Mouse (Mus musculus) bone marrow, adult 2 months (tissue): ENCODE data around the gene Dnaja3. TPM values are rescaled to one million over a fixed set of nuclear protein-coding genes. Genes with fewer than 3 reads are reported as not detected.

ENCODE experiments used
- H3K27ac ChIP-seq: fragments of 200-500 bp; 2 replicates; pipeline ENCODE4 v1.5.1; 2012; ENCODE audit warnings: low read depth, mild to moderate bottlenecking, control low read depth, inconsistent platforms, low read length; ENCODE audit not compliant: control insufficient read depth, poor library complexity, insufficient read depth
- H3K4me1 ChIP-seq: fragments of 200-500 bp; 2 replicates; pipeline ENCODE4 v1.6.1; 2011; ENCODE audit warnings: low read length; ENCODE audit not compliant: control insufficient read depth, insufficient read depth
- H3K4me3 ChIP-seq: fragments of 200-500 bp; replicated peaks from 2 replicates; pipeline ENCODE3; 2011; ENCODE audit warnings: mild to moderate bottlenecking, low read depth, low read length, control low read depth; ENCODE audit not compliant: control insufficient read depth
- CTCF ChIP-seq: fragments of 200-500 bp; IDR thresholded peaks from 2 replicates; pipeline ENCODE4 v1.5.1; 2011; ENCODE audit warnings: low read length, control low read depth; ENCODE audit not compliant: control insufficient read depth, insufficient read depth
- POLR2A ChIP-seq: fragments of 200-500 bp; IDR thresholded peaks from 2 replicates; pipeline ENCODE4 v1.6.1; 2011; ENCODE audit warnings: low read depth, mild to moderate bottlenecking, control low read depth, low read length, borderline replicate concordance; ENCODE audit not compliant: control insufficient read depth
- WGBS: fragments of 180-500 bp; shearing (Covaris S2); methylation state at CpG from one replicate; pipeline ENCODE4 v1.1.7; 2018; 5-methylcytosine and 5-hydroxymethylcytosine counted together
- polyA plus RNA-seq: library from polyadenylated mRNA; stranded (reverse); fragments of >200 nt; gene quantifications from 2 replicates; pipeline ENCODE4 v1.2.4, GENCODE M21; 2011; ENCODE audit warnings: low replicate concordance; ENCODE audit not compliant: missing spikeins, insufficient read depth, insufficient read length

The Dnaja3 gene
- polyA plus RNA-seq, 1 experiment, result 11.7 TPM

DNA sequence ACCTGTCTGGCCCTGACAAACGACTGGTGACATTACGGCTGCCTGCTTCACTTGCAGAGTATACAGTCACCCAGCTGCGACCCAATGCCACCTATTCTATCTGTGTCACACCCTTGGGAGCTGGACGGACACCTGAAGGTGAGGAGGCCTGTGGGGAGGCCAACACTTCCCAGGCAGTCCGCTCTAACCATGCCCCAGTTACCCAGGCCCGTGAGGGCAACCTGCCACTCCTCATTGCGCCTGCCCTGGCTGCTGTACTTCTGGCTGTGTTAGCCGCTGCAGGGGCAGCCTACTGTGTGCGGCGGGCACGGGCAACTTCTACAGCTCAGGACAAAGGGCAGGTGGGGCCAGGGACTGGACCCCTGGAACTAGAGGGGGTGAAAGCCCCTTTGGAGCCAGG is 9.9 kb downstream of the Dnaja3 start:
- WGBS, result 89% methylated on average over 11 of the region's 11 CpGs
- Histone ChIP-seq H3K27ac (no peak overlapping the region), H3K4me3 (no peak overlapping the region), H3K4me1 (no peaks in the 10 kb centered on the region)
- TF ChIP-seq CTCF (no peak), POLR2A (no peak)

DNA sequence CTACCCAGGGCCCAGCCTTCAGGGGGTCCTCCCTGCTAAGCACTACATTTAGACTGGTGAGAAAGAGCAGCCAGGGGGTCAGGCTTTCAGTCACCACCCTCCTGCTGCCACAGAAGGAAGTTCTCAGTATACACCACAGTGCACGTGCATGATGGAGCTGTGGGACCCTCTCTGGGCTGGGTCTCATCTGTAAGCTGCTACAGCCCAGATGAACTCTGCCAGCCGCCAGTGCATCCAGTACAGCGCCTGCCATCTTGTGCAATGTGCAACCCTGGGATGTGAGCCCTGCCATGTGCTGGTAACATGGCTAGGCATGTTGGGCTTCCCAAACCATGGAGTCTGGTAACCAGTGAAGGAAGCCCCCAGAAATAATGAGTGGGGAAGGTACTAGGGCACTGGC is 10.4 kb downstream of the Dnaja3 start:
- no peaks in the 10 kb centered on the region for H3K4me1 ChIP-seq
- no peak overlapping the region for H3K27ac ChIP-seq
- TF ChIP-seq CTCF (no peak), POLR2A (no peak)
- no peak overlapping the region for H3K4me3 ChIP-seq
- WGBS, result 93% methylated on average over 3 of the region's 3 CpGs

DNA sequence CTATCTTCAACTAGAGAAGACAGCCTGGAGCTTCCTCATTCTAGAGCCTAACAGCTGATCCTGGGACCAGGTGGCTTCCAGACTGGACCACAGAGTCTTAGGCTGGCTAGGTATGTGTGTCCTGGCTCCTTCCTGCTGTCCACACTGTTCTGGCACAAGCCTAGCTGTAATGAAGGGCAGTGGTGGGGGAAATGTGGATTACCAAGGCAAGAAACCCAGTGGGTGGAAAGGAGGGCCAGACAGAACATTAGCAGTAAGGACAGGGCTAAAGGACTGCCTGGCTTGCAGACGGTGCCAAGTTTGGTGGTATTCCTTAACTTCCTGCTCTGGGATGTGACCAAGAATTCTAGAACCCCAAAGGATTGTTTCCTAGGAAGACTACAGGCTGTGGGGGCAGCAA is 11.3 kb downstream of the Dnaja3 start:
- Histone ChIP-seq H3K27ac (no peak overlapping the region), H3K4me1 (no peaks in the 10 kb centered on the region), H3K4me3 (no peak overlapping the region)
- whole genome bisulfite sequencing, result 92% methylated on average over 1 of the region's 1 CpGs
- no peak for TF ChIP-seq POLR2A
- no peak for TF ChIP-seq CTCF

DNA sequence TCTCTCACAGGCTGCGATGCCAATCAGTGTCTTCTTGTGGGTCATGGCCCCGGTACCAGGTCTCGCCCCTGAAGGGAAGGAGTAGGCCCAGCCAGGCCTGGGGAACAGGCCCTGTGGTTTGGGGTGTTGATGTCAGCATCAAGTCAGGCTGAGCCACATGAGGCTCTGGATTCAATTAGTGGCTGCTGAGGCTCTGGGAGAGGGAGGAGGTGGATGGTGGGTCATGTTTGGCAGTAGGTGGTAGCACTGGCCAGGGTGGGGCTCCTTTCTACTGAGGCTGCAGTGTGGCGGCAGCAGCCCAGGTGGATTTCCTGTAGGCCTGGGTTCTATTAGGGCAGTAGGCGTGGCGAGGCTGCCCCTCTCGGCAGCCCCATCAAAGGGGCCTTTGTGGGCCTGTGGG is 11.8 kb downstream of the Dnaja3 start:
- no peak overlapping the region for H3K4me3 ChIP-seq
- WGBS, result 81% methylated on average over 7 of the region's 7 CpGs
- TF ChIP-seq POLR2A (no peak), CTCF (no peak)
- no peaks in the 10 kb centered on the region for H3K4me1 ChIP-seq
- no peak overlapping the region for H3K27ac ChIP-seq

DNA sequence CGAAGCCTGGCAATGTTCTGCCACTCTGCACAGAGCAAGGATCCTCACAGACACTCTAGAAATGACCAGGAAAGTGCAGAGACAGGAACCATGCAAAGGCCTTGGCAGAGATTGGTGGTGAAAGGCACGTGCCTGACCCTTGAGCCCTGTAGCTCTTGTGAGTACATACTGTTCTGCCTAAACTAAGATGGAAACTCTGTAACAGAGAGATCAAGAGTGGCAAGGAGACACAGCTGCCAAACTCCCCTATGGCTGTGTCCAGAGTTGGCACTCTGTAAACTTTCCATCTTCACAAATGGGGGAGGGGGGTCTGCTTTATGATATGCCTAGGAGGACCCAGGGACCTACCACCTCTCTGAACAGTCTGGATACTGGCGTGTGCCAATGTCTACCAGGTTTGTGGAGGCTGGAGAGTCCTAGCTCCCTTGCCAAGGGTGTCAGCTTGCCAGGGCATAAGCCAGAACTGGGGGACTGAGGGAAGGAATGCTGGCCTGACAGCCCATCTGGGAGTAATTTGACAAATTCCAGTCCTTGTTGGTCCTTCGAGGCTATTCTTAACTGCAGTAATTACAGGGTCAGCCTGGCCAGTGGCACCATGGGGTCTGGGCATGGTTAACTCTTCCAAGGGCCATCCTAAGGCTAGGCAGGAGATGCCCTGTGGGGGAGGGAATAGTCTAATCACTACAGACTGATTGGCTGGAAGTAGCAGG is 13.1 kb downstream of the Dnaja3 start:
- no peak for TF ChIP-seq POLR2A
- TF ChIP-seq CTCF, result no peak
- Histone ChIP-seq H3K27ac (no peak overlapping the region), H3K4me3 (no peak overlapping the region), H3K4me1 (no peaks in the 10 kb centered on the region)
- WGBS, result 84% methylated on average over 4 of the region's 4 CpGs

DNA sequence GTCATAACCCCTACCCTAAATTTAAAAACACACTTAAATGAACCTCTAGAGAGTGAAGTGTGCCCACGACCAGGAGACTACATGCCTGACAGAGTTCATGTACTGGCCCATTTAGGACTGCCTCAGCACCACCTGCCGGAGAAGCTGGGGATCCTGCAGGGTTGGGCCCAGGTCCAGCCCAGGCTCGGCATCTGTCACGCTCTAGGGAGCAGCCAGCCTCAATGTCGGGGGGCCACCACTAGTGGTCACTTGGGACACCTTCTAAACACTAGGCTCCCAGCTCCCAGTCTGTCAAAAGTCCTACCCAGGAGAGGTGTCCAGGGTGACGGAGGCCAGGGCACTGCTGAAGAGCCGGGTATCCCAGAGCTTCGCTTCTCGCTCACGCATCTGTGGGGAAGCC is 14.9 kb downstream of the Dnaja3 start:
- WGBS, result 90% methylated on average over 10 of the region's 10 CpGs
- Histone ChIP-seq H3K4me3 (no peak overlapping the region), H3K27ac (no peak overlapping the region), H3K4me1 (no peaks in the 10 kb centered on the region)
- TF ChIP-seq POLR2A (no peak), CTCF (no peak; the same call in 1 of the 2 replicates)

DNA sequence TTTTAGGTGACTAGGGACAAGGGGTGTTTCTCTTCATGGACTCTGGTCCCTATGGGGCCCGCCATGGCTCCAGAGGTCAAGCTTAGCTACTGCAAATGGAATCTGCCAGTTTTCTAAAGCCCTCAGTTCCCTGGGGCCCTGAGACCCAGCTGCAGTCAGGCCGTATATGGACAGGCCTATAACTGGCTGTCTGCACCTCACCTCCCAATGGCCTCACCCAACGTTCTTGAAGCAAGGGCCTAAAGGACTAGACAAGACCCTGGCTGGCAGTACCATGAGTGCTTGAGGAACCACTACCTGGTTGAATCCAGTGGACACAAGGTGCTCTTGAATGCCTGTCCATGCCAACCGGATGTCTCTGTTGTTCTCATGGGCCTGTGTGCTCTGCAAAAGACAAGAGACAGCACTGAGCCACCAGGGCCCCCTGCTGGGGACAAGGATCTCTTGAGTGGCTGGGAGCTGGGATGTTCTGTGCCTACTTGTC is 15.5 kb downstream of the Dnaja3 start:
- Histone ChIP-seq H3K27ac (no peak overlapping the region), H3K4me1 (no peaks in the 10 kb centered on the region)
- TF ChIP-seq CTCF (no peak), POLR2A (no peak)

DNA sequence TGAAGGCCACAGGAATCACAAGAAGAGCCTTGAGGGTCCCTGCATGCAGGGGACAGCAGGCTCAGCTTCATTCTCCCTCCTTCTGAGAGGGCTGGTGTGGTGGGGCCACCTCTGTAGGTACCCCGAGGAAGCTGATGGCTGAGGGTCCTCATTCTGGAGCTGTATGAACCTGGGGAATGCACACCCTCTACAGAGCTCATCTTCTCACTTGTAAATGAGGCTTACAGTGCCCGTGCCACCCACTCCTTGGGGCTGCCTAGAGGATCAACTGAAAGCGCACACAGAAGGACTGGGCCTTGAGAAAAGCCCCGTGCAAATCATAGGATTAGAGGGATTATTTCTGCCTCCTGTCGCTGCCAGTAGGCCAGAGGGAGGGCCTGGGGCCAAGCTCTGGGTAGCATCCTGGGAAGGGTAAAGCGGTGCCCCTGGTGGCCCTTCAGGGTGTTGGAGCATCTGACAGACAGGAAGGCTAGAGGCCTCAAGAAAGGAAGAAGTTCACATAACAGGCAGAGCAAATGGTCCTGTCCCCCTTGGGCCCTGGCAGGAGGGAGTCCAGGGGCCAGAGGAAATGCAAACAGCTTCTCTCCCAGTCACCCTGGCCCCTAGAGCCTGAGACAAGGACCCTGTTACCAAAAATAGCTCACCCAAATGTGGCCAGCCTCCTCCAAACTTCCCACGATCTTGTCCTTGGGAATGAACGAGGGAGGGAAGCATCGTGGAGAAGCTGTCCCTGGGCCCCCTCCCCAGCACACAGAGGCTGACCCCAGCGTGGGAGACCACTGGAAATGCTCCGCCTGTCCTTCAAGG is 16.2 kb downstream of the Dnaja3 start:
- Histone ChIP-seq H3K4me3 (no peak overlapping the region), H3K27ac (no peak overlapping the region; the same call in 1 of the 2 replicates), H3K4me1 (no peaks in the 10 kb centered on the region)
- WGBS, result 56% methylated on average over 11 of the region's 11 CpGs
- TF ChIP-seq CTCF, result peak; percentile 13; the same call in 1 of the 2 replicates
- no peak for TF ChIP-seq POLR2A

More for the DNA sequence above, 15.5 kb downstream of the Dnaja3 start:
- WGBS, result 84% methylated on average over 4 of the region's 4 CpGs
- H3K4me3 ChIP-seq, result no peak overlapping the region
